Mouse (Mus musculus) c-Kit-negative CD71-positive TER-119-positive erythroid progenitor cells, embryonic 14.5 days (primary cell): ENCODE results near the gene Ttc7b.

Experiments used
- DNase-seq: peaks from one replicate; pipeline ENCODE4 v3.0.0-alpha.2; 2013; ENCODE audit warnings: low read depth, low spot score

Gene Ttc7b

GRCm38 (mm10) chr12:100489799-100490198, 30.8 kb downstream of the Ttc7b start:
- no peak for DNase-seq

DNA sequence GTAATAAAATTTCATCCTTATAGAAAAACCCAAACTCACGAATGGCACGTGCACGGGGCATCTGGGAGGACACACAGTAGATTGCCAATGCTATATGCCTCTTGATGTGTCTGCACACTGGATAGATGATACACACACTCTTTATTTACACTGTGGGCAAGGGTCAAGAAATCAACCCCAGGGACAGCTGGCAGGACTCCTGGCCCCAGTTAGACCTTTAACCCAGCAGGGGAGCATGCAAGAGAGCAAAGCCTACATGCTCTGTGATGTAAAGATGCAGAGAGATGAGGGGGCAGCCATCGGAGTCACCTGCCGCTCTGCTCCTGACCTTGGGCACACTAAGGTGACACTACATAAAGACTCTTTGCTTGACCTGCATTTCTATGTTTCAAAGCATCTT, 32.3 kb downstream of the Ttc7b start:
- DNase-seq, result no peak

GRCm38 (mm10) chr12:100486232-100486631, 34.4 kb downstream of the Ttc7b start:
- no peak for DNase-seq

GRCm38 (mm10) chr12:100483054-100483453, 37.6 kb downstream of the Ttc7b start:
- no peak for DNase-seq

- DNase-seq, result no peak
Observed at GRCm38 (mm10) chr12:100482255-100482654, 38.4 kb downstream of the Ttc7b start.

GRCm38 (mm10) chr12:100481443-100482026, 39.1 kb downstream of the Ttc7b start:
- no peak for DNase-seq

- DNase-seq, result no peak
Observed at GRCm38 (mm10) chr12:100480642-100481442, 39.8 kb downstream of the Ttc7b start.

GRCm38 (mm10) chr12:100479892-100480621, 40.6 kb downstream of the Ttc7b start:
- DNase-seq, result peak; percentile 9

GRCm38 (mm10) chr12:100479270-100479869, 41.3 kb downstream of the Ttc7b start:
- DNase-seq, result no peak

- no peak for DNase-seq
Observed at GRCm38 (mm10) chr12:100478615-100479014, 42.0 kb downstream of the Ttc7b start.

DNA sequence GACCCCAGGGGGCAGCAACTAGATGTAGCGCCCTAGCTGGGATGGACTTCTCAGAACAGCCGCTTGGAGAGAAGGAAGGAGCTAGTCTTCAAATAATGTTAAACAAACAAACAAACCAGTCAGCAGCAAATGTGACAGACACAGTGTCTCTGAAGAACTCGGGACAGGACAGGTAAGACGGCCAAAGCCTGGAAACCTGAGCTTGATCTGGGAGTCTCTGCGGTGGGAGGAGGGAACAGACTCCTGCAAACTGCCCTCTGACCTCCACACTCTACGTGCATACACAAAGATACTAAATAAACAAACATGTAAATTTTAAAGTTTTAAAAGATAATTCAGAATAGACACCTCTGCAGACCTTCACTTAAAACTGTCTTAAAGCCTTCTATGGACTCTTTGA, 42.5 kb downstream of the Ttc7b start:
- DNase-seq, result no peak

DNA sequence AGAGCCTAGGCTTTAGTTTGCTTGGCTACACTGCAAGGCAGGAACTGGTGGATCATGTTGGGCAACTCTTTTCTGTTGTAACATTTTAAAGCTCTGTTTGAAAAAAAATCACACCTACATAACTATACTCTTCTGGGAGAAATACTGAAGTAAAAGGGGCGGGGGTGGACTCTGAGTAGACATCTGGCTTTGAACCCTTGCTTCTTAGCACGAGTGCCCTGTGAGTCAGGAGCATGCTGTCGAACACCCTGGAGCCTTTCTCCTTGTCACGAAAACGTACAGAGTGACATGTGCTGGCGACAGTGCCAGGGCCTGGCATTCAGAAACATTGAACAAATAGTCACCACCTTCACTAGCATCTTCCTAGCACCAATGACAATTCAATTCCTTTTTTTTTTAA, 43.2 kb downstream of the Ttc7b start:
- no peak for DNase-seq

DNA sequence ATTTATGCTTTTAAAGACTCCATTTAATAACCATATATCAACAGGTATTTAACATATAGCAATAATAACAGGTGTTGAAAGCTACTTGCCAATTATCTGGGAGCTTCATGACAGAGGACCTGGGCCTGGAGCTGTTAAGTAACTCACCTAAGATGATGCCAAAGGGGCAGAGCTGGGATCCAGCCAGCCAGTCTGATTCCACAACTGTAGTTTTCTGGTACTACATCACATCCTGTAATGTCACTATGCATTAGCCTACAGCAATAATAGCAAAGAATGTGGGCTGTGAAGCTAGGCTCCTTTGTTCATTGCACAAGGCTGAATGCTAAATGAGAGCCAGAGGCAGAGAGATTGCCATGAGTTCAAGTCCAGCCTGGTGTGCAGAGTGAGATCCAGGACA, 44.3 kb downstream of the Ttc7b start:
- DNase-seq, result no peak

GRCm38 (mm10) chr12:100475489-100475888, 45.1 kb downstream of the Ttc7b start:
- no peak for DNase-seq

GRCm38 (mm10) chr12:100474661-100475321, 45.8 kb downstream of the Ttc7b start:
- no peak for DNase-seq

DNA sequence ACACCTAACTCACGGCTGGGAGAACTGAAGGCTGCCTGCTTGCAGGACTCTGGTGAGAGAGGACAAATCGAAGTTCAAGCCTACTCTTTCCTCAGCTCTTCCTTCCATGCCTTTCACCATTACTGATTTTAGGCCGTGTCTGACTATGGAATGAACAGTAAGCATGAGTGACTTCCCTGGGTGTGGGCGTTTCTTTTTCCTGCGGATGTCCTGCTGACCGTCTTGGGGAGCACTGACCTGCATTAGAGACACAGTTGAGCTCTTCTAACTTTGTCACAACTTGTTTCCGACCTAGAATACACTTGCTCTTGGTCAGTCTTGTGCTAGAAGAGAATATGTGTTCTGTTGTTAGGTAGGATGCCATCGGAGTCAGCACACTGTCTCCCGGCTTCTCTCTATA, 50.3 kb downstream of the Ttc7b start:
- no peak for DNase-seq

- DNase-seq, result no peak
Observed at GRCm38 (mm10) chr12:100469503-100470293, 50.9 kb downstream of the Ttc7b start.

DNA sequence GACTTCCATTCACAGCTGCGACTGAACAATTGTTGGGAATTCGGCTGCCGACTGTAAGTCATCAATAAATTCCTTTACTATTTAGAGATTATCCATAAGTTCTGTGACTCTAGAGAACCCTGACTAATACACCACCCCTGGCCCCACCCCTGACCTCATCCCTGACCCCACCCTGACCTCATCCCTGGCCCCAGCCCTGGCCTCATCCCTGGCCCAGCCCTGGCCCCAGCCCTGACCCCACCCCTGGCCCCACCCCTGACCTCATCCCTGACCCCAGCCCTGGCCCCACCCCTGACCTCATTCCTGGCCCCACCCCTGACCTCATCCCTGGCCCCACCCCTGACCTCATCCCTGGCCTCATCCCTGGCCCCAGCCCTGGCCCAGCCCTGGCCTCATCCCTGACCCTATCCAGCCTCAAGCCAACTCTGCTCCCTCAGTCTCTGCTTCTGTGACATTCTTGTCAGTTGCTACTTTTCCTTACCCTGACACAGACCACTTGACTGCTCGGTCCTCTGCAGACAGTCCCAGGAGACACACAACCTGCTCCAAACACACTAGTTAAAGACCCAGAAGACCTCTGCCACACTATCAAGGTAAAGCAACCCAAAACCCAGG, 55.4 kb downstream of the Ttc7b start:
- DNase-seq, result no peak

DNA sequence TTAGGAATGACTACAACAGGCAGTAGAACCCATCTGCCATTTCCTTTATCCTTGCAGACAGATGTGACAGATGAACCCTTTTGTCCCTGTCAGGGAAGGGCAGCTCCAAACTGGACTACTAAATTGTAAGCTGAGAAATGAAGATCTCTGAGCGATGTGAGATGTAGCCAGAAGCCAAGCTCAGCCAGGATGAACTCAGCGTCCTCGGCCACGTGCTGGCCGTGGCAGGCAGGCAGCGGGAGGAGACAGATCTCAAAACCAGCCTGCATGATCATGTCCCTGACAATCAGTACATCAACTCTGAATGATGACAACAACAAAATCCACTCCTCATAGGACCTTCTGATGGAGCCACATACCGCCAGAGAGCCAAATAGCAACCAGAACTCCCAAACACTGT, 62.9 kb downstream of the Ttc7b start:
- DNase-seq, result no peak

GRCm38 (mm10) chr12:100456257-100456975, 64.2 kb downstream of the Ttc7b start:
- DNase-seq, result no peak
